Mouse (Mus musculus): ENCODE measurements at regions not wholly inside any gene's neighbourhood (a gene's known extent, or its start where the extent isn't known, plus 50 kb on each side); places are given as distances from the start of the nearest gene placed in this dataset.
A peak's percentile ranks its signal among the peaks of the same experiment; 100 is the strongest.

GRCm38 (mm10) chr15:58718282-58718681 is 170.8 kb upstream of the Gm49356 start:
- peak; percentile 90 for ATAC-seq (replicated peaks; ENCODE audit: low FRiP score, low TSS enrichment, poor library complexity, severe bottlenecking)

DNA sequence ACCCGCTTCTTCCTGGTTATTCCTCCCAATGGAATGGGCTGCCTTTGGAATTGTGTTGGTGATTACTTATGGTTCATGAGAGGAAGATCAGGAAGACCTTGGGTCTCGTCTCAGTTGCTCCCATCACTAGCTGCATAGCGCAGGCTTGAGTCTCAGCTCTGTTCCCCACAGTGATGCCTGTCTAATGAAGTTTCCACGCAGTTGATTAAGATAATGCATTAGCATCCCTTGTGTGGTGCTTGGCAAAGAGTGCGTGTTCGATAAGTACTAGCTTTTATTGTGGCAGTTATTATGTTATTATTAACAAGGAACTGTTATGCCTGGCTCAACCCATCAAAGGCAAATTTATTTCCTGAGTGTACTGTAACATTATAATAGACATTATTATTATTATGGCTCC is 169.7 kb upstream of the Gm49356 start:
- ATAC-seq (replicated peaks; ENCODE audit: low FRiP score, low TSS enrichment, poor library complexity, severe bottlenecking), result no peak

DNA sequence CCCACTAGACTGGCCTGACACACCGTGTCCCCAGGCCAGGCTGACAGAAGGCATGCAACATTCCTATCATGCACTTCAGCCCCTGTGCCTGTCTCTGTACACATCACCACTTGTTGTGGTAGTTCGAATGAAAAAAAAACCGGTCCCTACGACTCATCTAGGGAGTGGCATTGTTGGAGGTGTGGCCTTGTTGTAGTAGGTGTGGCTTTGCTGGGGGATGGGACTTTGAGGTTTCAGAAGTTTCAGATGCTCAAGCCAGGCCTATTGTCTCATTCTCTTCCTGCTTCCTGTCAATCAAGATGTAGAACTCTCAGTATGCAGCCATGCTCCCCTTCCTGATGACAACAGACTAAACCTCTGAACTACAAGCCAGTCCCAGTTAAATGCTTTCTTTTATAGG is 162.1 kb upstream of the Gm49356 start:
- ATAC-seq (replicated peaks; ENCODE audit: low FRiP score, low TSS enrichment, poor library complexity, severe bottlenecking), result no peak

DNA sequence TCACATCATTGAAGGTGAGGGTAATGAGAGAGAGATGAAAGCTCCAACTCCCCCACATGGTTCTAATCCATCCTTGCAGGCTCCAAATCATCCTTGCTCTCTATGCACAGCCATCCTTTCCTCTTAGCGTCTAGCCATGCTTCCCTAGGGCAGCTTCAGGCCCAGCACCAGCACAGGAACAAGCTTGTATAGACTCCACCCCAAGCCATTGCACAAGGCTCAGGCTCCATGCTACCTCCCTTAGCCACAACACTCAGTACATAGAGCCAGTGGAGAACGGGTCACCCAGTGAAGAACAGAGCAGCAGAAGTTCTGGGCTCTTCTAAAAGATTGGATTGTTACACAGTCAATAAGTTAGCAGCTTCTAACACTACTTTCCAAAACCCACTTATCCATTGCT is 160.8 kb upstream of the Gm49356 start:
- no peak for ATAC-seq (replicated peaks; ENCODE audit: low FRiP score, low TSS enrichment, poor library complexity, severe bottlenecking)

DNA sequence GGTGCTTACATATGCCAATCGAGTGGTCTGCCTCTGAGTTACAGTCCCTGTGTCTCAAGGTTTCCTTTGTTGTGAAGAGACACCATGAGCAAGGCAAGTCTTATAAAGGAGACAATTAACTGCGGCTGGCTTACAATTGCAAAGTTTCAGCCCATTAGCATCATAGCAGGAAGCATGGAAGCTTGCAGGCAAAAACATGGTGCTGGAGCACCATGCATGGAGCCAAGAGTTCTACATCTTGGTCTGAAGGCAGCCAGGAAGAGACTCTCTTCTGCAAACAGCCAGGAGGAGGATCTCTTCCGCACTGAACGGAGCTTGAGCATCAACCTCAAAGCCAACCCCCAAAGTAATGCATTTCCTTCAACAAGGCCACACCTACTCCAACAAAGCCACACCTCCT is 158.2 kb upstream of the Gm49356 start:
- ATAC-seq (replicated peaks; ENCODE audit: low FRiP score, low TSS enrichment, poor library complexity, severe bottlenecking), result no peak

- ATAC-seq (replicated peaks; ENCODE audit: low FRiP score, low TSS enrichment, poor library complexity, severe bottlenecking), result no peak
These were observed 157.8 kb upstream of the Gm49356 start for GRCm38 (mm10) chr15:58731346-58731745.

GRCm38 (mm10) chr15:58731952-58732642 is 157.0 kb upstream of the Gm49356 start:
- no peak for ATAC-seq (replicated peaks; ENCODE audit: low FRiP score, low TSS enrichment, poor library complexity, severe bottlenecking)
